Mouse (Mus musculus): Measurements from ENCODE around the gene Dscaml1. TPM values are rescaled to one million over a fixed set of nuclear protein-coding genes. Genes with fewer than 3 reads are reported as not detected.

Gene Dscaml1
- polyA plus RNA-seq, 1 experiment from 2014 or later = 15.1 TPM

DNA sequence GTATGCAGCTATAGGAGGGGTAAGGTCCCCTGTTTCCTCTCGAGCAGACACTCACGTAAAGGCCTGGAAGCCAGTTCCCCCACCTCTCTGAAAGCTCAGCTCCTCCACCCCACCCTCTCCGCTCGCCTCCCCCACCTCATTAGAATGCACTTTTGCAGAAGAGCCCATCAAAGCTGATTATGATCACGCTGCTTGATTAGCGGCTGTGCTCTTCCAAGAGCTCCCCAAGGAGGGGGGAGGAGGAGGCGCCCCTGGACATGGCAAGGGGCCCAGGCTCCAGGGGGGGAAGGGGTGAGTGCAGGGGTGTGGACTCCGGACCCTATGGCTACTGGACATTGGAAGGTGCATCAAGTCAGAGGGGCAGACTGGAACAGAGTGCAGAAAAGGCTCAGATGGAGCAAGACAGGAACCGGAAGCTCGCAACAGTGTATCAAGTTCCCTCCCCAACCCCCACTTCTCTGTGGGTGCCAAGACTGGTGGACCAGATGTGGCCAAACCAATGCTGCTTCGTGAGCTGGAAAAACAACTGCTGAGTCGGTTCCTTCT is 250.9 kb downstream of the Dscaml1 start:
- WGBS = 12% methylated on average over 12 of the region's 12 CpGs
- ATAC-seq (ENCODE audit: low FRiP score) (peak; percentile 67), DNase-seq (ENCODE audit: low spot score) (peak; percentile 72)
- H3K9ac ChIP-seq = no peak overlapping the region
- H3K4me2 ChIP-seq (replicated peaks) = 0 out of 2 replicates have a peak overlapping the region, but pooled peaks have one; percentile 19
- no peaks in the 10 kb centered on the region for H3K9me3 ChIP-seq (ENCODE audit: control insufficient read depth, low read length)
- H3K27ac ChIP-seq = peak overlapping the region; percentile 91
- H3K36me3 ChIP-seq (replicated peaks; ENCODE audit: control insufficient read depth, insufficient read depth) = no peaks in the 10 kb centered on the region
- H3K27me3 ChIP-seq (ENCODE audit: control insufficient read depth, insufficient read depth, low read length) = no peaks in the 10 kb centered on the region
- H3K4me1 ChIP-seq (replicated peaks; ENCODE audit: control insufficient read depth, insufficient read depth, low read length) = peaks cover 49% of the 10 kb centered on the region
- H3K4me3 ChIP-seq (replicated peaks; ENCODE audit: low read length) = no peak overlapping the region

- WGBS = 42% methylated on average over 8 of the region's 8 CpGs
- Histone ChIP-seq H3K36me3 (replicated peaks; ENCODE audit: control insufficient read depth, insufficient read depth) (no peaks in the 10 kb centered on the region), H3K4me2 (replicated peaks) (no peak overlapping the region), H3K4me1 (replicated peaks; ENCODE audit: control insufficient read depth, insufficient read depth, low read length) (peaks cover 53% of the 10 kb centered on the region), H3K9me3 (ENCODE audit: control insufficient read depth, low read length) (no peaks in the 10 kb centered on the region), H3K4me3 (replicated peaks; ENCODE audit: low read length) (no peak overlapping the region), H3K9ac (no peak overlapping the region), H3K27ac (peak overlapping the region; percentile 91), H3K27me3 (ENCODE audit: control insufficient read depth, insufficient read depth, low read length) (no peaks in the 10 kb centered on the region)
- ATAC-seq (ENCODE audit: low FRiP score) = peak; percentile 38; the same call in 1 of the 2 replicates
- DNase-seq (ENCODE audit: low spot score) = no peak
Measured at GRCm38 (mm10) chr9:45677952-45678663, 251.7 kb downstream of the Dscaml1 start.

DNA sequence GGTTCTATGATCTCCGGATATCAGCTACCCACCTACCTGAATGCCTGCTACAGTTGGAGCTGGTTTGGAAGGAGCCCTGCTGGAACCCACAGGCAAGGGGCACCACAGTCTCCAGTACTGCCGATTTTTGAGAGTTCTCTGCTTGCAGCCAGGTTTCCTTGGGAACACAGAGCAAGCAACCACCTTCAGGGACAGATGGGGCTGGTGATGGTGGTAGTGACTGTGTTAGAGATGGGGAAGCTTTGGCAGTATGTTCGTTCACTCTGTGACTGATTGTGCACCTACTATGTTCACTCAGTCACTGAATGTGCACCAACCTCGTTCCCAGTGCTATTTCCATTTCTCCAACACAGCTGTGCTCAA is 252.2 kb downstream of the Dscaml1 start:
- Histone ChIP-seq H3K36me3 (replicated peaks; ENCODE audit: control insufficient read depth, insufficient read depth) (no peaks in the 10 kb centered on the region), H3K4me1 (replicated peaks; ENCODE audit: control insufficient read depth, insufficient read depth, low read length) (peaks cover 53% of the 10 kb centered on the region)
- no peak for DNase-seq (ENCODE audit: low spot score)

DNA sequence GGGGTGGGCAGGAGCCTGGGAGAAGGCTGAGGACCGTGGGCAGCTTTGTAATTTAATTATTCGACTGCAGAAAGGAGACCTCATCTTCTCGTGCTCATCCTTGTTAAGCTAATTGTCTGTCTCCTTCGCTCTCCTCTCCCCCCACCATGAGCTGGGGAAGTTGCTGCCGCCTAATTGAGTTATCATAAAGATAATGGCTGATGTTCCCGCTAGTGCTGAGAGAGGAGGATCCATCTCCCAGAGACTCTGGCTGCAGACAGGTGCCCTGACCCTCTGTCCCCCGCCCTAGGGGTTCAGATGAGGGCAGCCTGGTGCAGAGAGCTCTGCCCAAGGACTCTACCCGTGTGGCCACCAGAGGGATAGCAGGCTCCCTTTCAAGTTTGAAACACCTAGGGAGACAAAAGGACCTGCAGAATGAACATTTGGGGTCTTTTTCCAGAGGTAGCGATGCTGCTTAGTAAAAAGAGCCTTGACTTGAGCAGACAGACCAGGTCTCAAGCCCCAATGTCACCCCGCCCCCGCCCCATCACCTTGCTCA is 256.1 kb downstream of the Dscaml1 start:
- no peak for ATAC-seq (ENCODE audit: low FRiP score)
- Histone ChIP-seq H3K4me2 (replicated peaks) (no peak overlapping the region), H3K4me1 (replicated peaks; ENCODE audit: control insufficient read depth, insufficient read depth, low read length) (peaks cover 27% of the 10 kb centered on the region), H3K27ac (peak overlapping the region; percentile 64), H3K27me3 (ENCODE audit: control insufficient read depth, insufficient read depth, low read length) (no peaks in the 10 kb centered on the region; the same call in 1 of the 2 replicates), H3K4me3 (replicated peaks; ENCODE audit: low read length) (no peak overlapping the region), H3K36me3 (replicated peaks; ENCODE audit: control insufficient read depth, insufficient read depth) (peaks cover 4% of the 10 kb centered on the region; the same call in 1 of the 2 replicates), H3K9me3 (ENCODE audit: control insufficient read depth, low read length) (no peaks in the 10 kb centered on the region), H3K9ac (no peak overlapping the region)
- no peak for DNase-seq (ENCODE audit: low spot score)
- 40% methylated on average over 11 of the region's 11 CpGs for WGBS

More for the DNA sequence above, 252.2 kb downstream of the Dscaml1 start:
- ATAC-seq (ENCODE audit: low FRiP score) = no peak
- Histone ChIP-seq H3K27ac (peak overlapping the region; percentile 91), H3K9ac (no peak overlapping the region), H3K9me3 (ENCODE audit: control insufficient read depth, low read length) (no peaks in the 10 kb centered on the region), H3K4me3 (replicated peaks; ENCODE audit: low read length) (no peak overlapping the region), H3K27me3 (ENCODE audit: control insufficient read depth, insufficient read depth, low read length) (no peaks in the 10 kb centered on the region; the same call in 1 of the 2 replicates), H3K4me2 (replicated peaks) (no peak overlapping the region)
- 65% methylated on average over 4 of the region's 4 CpGs for WGBS

- ATAC-seq (ENCODE audit: low FRiP score) (0 out of 2 replicates have a peak, but pooled peaks have one; percentile 38), DNase-seq (ENCODE audit: low spot score) (peak; percentile 59)
- Histone ChIP-seq H3K36me3 (replicated peaks; ENCODE audit: control insufficient read depth, insufficient read depth) (no peaks in the 10 kb centered on the region), H3K9me3 (ENCODE audit: control insufficient read depth, low read length) (no peaks in the 10 kb centered on the region), H3K4me3 (replicated peaks; ENCODE audit: low read length) (no peak overlapping the region), H3K4me2 (replicated peaks) (no peak overlapping the region), H3K9ac (0 out of 2 replicates have a peak overlapping the region, but pooled peaks have one; percentile 6), H3K27ac (peak overlapping the region; percentile 80), H3K27me3 (ENCODE audit: control insufficient read depth, insufficient read depth, low read length) (no peaks in the 10 kb centered on the region), H3K4me1 (replicated peaks; ENCODE audit: control insufficient read depth, insufficient read depth, low read length) (peaks cover 29% of the 10 kb centered on the region)
- 28% methylated on average over 10 of the region's 10 CpGs for WGBS
Measured at GRCm38 (mm10) chr9:45693424-45694237, 267.2 kb downstream of the Dscaml1 start.

DNA sequence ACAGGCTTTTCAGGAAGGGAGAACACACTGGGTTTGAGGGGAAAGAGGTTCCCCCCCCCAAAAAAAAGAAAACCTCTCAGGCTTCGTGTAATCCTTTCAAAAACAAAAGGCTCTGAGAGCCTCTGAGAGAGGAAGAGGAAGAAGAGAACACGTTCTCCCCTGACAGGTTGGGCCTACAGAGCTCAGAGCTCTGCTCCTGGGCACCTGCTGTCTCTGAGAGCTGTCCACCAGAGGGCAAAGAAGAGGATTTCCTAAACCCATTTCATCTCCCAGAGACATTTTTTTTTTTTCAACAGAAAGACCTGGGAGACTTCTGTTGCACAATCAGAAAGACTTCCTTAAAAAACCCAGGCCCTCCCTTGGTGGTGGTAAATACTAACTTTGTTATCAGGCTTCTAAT is 267.8 kb downstream of the Dscaml1 start:
- ATAC-seq (ENCODE audit: low FRiP score) = no peak
- Histone ChIP-seq H3K4me1 (replicated peaks; ENCODE audit: control insufficient read depth, insufficient read depth, low read length) (peaks cover 29% of the 10 kb centered on the region), H3K4me3 (replicated peaks; ENCODE audit: low read length) (no peak overlapping the region), H3K27me3 (ENCODE audit: control insufficient read depth, insufficient read depth, low read length) (no peaks in the 10 kb centered on the region), H3K4me2 (replicated peaks) (no peak overlapping the region), H3K9ac (no peak overlapping the region), H3K36me3 (replicated peaks; ENCODE audit: control insufficient read depth, insufficient read depth) (no peaks in the 10 kb centered on the region), H3K27ac (peak overlapping the region; percentile 80), H3K9me3 (ENCODE audit: control insufficient read depth, low read length) (no peaks in the 10 kb centered on the region)
- WGBS = 28% methylated on average over 2 of the region's 2 CpGs
- DNase-seq (ENCODE audit: low spot score) = no peak

DNA sequence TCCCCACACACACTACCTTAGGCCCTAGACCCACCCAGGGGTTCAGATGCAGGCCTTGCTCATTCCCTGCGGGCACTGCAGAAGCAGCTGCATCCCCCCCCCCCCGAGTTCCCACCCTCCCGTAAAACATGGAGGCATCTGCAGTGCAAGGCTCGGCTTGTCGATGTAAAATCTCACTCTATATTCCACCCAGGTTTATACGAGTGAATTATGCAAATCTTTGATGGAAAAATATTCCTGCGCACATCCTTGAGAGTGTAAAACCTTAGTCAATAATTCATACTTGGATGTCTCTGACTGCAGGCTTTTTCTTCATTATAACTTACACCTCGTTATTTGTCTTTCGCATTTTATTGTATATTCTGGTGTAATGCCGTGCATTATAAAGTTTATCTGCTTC is 272.7 kb downstream of the Dscaml1 start:
- peak overlapping the region; percentile 44; the same call in 1 of the 2 replicates for H3K27ac ChIP-seq
- no peak overlapping the region for H3K4me2 ChIP-seq (replicated peaks)
- H3K4me3 ChIP-seq (replicated peaks; ENCODE audit: low read length) = no peak overlapping the region
- H3K27me3 ChIP-seq (ENCODE audit: control insufficient read depth, insufficient read depth, low read length) = no peaks in the 10 kb centered on the region
- DNase-seq (ENCODE audit: low spot score) = no peak
- 63% methylated on average over 10 of the region's 10 CpGs for WGBS
- no peak overlapping the region for H3K9ac ChIP-seq
- H3K9me3 ChIP-seq (ENCODE audit: control insufficient read depth, low read length) = no peaks in the 10 kb centered on the region
- ATAC-seq (ENCODE audit: low FRiP score) = no peak
- peaks cover 16% of the 10 kb centered on the region for H3K4me1 ChIP-seq (replicated peaks; ENCODE audit: control insufficient read depth, insufficient read depth, low read length)
- H3K36me3 ChIP-seq (replicated peaks; ENCODE audit: control insufficient read depth, insufficient read depth) = no peaks in the 10 kb centered on the region

DNA sequence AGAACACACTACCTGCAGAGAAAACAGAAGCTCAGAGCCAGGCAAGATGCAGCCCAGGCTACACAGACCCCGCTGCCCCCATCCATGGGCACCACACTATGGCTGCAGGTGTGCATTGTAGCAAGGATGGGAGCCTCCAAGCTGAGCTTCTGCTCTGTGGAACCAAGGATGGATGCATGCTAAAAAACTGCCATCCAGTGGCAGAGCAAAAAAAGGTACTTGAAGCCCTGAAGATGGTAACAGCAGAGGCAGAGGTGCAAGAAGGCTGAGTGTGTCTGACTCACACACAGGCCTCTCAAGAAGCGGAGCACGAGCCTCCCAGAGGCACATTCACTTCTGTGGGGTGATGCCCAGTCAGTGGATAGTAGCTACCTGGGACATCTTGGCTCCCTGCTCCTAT is 276.8 kb downstream of the Dscaml1 start:
- WGBS = 92% methylated on average over 3 of the region's 3 CpGs
- Histone ChIP-seq H3K36me3 (replicated peaks; ENCODE audit: control insufficient read depth, insufficient read depth) (no peaks in the 10 kb centered on the region), H3K9me3 (ENCODE audit: control insufficient read depth, low read length) (no peaks in the 10 kb centered on the region), H3K4me3 (replicated peaks; ENCODE audit: low read length) (no peak overlapping the region), H3K27me3 (ENCODE audit: control insufficient read depth, insufficient read depth, low read length) (no peaks in the 10 kb centered on the region), H3K27ac (no peak overlapping the region), H3K4me2 (replicated peaks) (no peak overlapping the region), H3K4me1 (replicated peaks; ENCODE audit: control insufficient read depth, insufficient read depth, low read length) (peaks cover 3% of the 10 kb centered on the region), H3K9ac (no peak overlapping the region)
- no peak for DNase-seq (ENCODE audit: low spot score)
- ATAC-seq (ENCODE audit: low FRiP score) = no peak

GRCm38 (mm10) chr9:45704441-45704840 is 278.0 kb downstream of the Dscaml1 start:
- H3K4me3 ChIP-seq (replicated peaks; ENCODE audit: low read length) = no peak overlapping the region
- H3K27me3 ChIP-seq (ENCODE audit: control insufficient read depth, insufficient read depth, low read length) = no peaks in the 10 kb centered on the region
- WGBS = 71% methylated on average over 3 of the region's 3 CpGs
- peaks cover 3% of the 10 kb centered on the region; the same call in 1 of the 2 replicates for H3K4me1 ChIP-seq (replicated peaks; ENCODE audit: control insufficient read depth, insufficient read depth, low read length)
- ATAC-seq (ENCODE audit: low FRiP score) (no peak), DNase-seq (ENCODE audit: low spot score) (no peak)
- H3K27ac ChIP-seq = peak overlapping the region; percentile 55
- no peak overlapping the region for H3K4me2 ChIP-seq (replicated peaks)
- no peaks in the 10 kb centered on the region for H3K36me3 ChIP-seq (replicated peaks; ENCODE audit: control insufficient read depth, insufficient read depth)
- no peaks in the 10 kb centered on the region for H3K9me3 ChIP-seq (ENCODE audit: control insufficient read depth, low read length)
- no peak overlapping the region for H3K9ac ChIP-seq

Measured in hindbrain, embryonic 14.5 days (tissue).